Mouse (Mus musculus) cerebellum, postnatal 10 days (tissue): ENCODE results near the gene Scfd2.
A peak's percentile ranks its signal among the peaks of the same experiment; 100 is the strongest.

ENCODE experiments used
- DNase-seq, 2 experiments: peaks; one replicate each; pipeline ENCODE4 v3.0.0; 2021; ENCODE audit warnings: mixed read lengths in 2 of 2

The Scfd2 gene

DNA sequence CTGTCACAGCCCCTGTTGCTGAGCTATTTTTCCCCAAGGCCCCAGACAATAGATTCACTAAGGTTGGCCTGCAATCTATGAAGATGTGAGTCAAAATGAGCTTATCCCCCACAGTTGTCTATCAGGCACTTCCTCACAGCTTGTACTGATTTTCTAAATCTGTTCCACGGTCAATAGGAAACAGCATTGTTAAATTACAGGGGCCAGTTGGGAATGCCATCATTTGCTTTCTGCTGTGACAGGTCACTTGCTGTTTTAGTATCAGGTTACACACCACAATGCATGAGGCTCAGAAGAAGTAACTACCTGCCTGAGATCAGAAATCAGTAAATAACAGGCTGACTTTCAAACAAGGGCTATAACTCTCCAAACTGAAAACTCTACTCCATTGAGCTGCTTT, 168.3 kb downstream of the Scfd2 start:
- no peak for DNase-seq

DNA sequence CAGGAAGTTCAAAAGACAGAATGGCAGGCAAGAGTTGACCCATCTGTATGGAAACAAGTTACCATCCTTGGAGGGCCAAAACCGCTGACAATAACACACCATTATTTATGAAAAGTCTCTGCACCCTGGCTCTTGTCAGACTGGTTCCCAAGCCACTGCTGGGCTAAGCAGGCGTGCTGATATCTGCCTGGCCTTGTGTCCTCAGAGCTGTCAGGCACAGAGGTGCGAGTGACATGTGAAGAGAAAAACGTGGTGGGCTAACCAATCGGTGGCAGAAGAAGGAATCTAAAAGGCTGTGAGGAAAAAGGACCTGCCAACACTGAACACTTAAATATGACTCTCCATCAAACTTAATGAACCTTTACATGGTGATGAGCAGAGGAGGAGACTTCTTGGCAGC, 170.0 kb downstream of the Scfd2 start:
- peak in 1 of 2 experiments; percentile 17 for DNase-seq

DNA sequence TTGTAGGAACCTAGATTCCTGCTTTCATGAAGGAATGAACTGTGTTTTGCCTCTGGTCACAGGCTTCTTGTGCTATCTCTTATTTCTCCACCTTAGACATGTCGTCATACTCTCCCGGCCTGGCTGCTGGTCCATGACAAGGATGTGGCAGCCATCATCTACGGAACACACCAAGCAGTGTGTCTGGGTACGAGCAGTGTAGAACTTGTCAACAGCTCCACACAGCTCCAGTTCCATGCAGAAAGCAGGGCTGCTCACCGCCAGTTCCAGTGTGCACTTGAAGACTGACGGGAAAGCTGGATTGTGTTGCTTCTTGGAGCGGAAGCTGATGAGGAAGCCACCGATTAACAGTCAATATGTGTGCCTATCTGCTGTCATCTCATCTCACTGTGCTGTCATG, 173.5 kb downstream of the Scfd2 start:
- DNase-seq: no peak

- no peak for DNase-seq
Observed at GRCm38 (mm10) chr5:74355416-74356177, 176.0 kb downstream of the Scfd2 start.

- no peak for DNase-seq
Observed at GRCm38 (mm10) chr5:74350909-74351308, 180.7 kb downstream of the Scfd2 start.

- no peak for DNase-seq
Observed at GRCm38 (mm10) chr5:74348079-74348870, 183.3 kb downstream of the Scfd2 start.

DNA sequence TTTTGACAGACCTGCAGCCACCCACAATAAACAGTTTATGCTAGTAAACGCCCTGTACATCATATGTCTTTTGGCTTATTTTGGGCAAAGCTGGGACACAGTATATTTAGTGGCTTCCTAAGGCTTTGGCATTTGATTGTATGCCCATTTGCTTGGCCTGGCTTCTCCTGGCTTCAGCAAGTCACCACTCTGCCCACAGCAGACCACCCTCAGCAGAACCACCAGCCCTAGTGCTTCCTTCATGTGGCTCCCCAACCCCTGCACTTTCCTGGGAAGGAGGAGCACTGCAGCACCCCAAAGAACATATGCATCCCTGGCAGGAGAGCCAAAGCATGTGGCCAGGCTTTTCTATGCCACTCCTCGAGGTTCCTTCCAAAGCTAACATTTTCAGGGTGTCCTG, 188.5 kb downstream of the Scfd2 start:
- DNase-seq: no peak

DNA sequence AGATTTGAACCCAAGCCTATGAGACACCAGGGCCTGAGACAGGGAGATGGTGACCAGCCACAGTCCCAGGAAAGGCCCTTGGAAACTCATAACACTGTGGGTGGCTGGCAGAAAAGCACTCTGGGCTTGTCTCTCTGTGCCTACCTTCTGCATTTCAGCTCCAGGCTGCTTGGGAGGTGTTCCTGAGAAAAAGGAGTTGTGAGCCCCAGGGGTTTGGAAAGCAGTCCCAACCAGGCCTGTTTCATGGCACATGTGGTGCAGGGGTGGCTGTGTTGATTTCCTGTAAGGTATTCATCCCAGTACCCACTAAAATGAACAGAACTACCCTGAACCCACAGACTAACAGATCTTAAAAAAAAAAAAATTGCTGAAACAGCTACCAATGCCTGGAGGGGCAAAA, 189.0 kb downstream of the Scfd2 start:
- DNase-seq: no peak

GRCm38 (mm10) chr5:74337491-74337890, 194.1 kb downstream of the Scfd2 start:
- peak; percentile 39 to 56 for DNase-seq

- peak; percentile 92 to 93 for DNase-seq
Observed at GRCm38 (mm10) chr5:74336780-74337179, 194.8 kb downstream of the Scfd2 start.

DNA sequence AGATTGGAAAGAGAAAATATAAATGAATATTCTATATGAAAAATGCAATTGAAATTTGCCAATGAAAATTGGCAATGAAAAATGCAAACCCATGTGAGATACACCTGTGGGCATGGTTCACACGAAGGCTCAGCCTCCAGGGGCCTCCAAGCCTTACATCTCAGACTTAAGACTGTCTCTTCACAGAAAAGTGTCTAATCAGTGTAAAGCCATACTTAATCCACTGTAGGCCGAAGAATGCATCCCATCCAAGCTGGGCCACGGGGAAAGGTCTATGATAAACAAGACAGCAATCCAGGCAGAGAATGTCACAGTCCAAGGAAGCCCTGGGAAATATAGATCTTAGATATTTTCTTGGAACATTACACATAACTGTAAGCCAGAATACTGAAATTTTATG, 198.3 kb downstream of the Scfd2 start:
- no peak for DNase-seq

DNA sequence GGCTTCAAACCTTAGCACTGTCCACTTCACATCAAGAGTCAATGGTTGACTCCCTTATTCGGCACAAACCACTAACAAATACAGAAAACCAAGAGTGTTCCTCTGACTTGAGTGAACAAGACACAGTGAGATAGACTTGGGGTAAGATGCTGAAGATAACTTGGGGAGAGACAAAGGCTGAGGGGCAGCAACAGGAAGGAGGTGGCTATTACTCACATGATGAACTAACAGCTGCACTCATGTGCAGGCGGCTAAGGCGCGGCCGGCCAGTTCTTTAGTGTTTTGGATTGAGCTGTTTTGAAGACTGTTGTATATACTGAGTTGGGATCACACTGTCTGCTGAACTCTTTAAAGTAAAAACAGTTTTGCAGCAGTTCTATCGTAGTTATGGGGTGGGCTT, 205.3 kb downstream of the Scfd2 start:
- no peak for DNase-seq

GRCm38 (mm10) chr5:74321010-74321746, 210.4 kb downstream of the Scfd2 start:
- DNase-seq: peak; percentile 34 to 44

DNA sequence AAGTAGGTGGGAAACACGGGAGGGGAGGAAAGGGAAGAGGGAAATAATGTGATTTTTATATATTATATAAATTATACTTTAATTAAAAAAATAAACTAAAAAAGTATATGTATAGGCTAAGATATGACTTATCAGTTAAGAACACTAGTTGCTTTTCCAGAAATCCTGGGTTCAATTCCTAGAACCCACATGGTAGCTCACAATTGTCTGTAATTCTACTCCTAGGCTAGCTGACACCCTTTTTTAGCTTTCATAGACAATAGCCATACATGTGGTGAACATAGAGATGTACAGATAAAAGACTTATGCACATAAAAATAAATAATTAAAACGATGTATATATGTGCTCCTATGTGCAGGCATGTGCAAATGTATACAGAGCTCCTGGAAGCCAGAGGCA, 212.0 kb downstream of the Scfd2 start:
- DNase-seq: no peak

- no peak for DNase-seq
Observed at GRCm38 (mm10) chr5:74317174-74317573, 214.4 kb downstream of the Scfd2 start.

DNA sequence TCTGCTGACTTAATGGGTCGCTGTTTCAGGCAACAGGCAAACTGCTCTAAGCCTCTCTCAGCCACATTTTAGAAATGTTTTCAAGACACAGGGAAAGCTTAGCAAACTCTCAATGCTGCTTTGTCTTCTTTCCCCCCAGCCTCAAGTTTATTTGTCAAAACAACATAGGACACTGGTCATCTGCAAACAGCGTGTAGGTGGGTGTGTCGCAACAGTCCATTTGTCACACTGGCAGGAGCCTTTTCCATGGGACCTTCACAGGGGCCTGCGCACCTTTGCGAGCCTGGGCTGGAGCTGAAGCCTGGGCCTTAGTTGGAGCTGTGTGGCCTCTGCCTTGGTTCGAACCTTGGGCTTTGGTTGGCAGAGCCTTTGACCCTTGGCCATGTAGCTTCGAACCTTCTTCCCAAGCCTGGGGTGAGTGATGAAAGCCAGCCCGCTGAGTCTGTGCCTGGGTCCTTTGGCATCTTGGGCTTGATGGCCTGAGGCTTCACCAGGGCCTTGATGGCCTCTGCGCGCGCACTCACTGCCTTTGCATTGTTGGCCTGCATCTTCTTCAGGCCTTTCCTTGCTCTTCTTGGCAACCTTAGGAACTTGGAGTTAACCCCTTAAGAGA, 215.1 kb downstream of the Scfd2 start:
- no peak for DNase-seq

- DNase-seq: no peak
Observed at GRCm38 (mm10) chr5:74315471-74316245, 215.9 kb downstream of the Scfd2 start.

- DNase-seq: no peak
Observed at GRCm38 (mm10) chr5:74314501-74314900, 217.1 kb downstream of the Scfd2 start.

- DNase-seq: peak; percentile 60 to 67
Observed at GRCm38 (mm10) chr5:74313542-74313941, 218.0 kb downstream of the Scfd2 start.

DNA sequence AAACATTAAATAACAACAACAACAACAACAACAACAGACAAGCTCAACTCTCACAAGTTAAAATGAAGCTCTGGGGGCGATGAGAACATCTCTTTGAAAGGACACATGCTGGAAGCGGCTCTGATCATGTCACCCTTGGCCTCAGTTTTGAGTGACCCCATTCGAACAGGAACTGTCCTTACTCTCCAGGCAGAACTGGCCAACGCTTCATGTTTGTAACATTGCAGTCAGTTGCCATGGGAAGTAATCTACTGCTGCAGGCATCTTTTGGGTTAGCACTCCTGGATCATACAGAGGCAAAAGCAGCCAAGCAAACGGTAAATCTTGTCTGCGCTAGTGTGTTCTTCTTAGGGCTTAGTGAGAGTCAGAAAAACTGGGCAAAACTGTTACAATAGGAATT, 219.7 kb downstream of the Scfd2 start:
- no peak for DNase-seq

DNA sequence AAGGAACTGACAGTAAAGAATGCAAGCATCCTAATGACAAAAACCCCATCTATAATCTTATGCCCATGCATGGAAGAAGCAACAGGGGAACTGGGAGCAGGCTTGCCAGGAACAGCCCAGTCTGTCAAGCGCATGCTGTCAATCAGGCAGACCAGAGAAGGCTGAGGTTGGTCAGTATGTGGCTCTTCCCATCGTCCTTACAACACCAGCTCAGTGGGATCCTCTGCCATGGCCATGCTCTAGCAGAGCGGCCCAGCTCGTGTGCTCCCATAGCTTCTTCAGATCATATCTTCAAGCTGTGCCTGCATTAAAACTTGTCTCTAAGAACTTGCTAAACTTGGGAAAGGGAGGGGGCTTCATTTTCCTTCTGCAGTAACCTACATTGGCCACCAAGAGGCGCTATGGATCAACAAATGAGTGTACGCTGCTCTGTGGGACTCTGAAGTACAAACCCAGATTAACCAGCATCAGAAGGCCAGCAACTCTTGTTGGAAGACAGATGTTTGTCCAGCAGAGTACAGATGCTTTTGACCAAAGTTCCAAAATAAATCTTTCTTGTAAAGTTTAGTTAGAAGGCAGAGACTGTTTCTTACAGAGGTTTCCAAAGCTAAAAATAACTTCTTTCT, 220.2 kb downstream of the Scfd2 start:
- DNase-seq: peak; percentile 66 to 67

GRCm38 (mm10) chr5:74310101-74310500, 221.5 kb downstream of the Scfd2 start:
- DNase-seq: no peak
